Mouse (Mus musculus): ENCODE results near the gene Baz1b. TPM values are rescaled to one million over a fixed set of nuclear protein-coding genes. Genes with fewer than 3 reads are reported as not detected.

Baz1b gene
- polyA plus RNA-seq (2012; rRNA removed), result 6.9 and 14.7 TPM in 2 replicates

GRCm38 (mm10) chr5:135186621-135187348, at the start of gene Baz1b:
Gene Baz1b, plus strand, starts transcription at chr5:135187264.
- WGBS, result under 1% methylated on average over 57 of the region's 57 CpGs
- Histone ChIP-seq H3K4me1 (ENCODE audit: control insufficient read depth, insufficient read depth, insufficient read length, low read length) (peaks cover 8% of the 10 kb centered on the region), H3K27me3 (ENCODE audit: control insufficient read depth, insufficient read depth, low read length) (no peaks in the 10 kb centered on the region), H3K4me3 (ENCODE audit: low read depth, low read length) (peak within 1 kb of the TSS; percentile 96), H3K36me3 (ENCODE audit: control insufficient read depth, insufficient read depth, low read length) (peaks cover 9% of the 10 kb centered on the region), H3K27ac (ENCODE audit: insufficient read depth, low read depth, low read length) (peak within 1 kb of the TSS; percentile 95)
- no peak for TF ChIP-seq CTCF (IDR thresholded peaks at IDR 0.05; ENCODE audit: extremely low read depth, insufficient read length, insufficient replicate concordance, low read depth, low read length)
- peak; percentile 66 for TF ChIP-seq POLR2A (IDR thresholded peaks at IDR 0.05; ENCODE audit: low read depth, low read length)

- H3K4me3 ChIP-seq (ENCODE audit: low read depth, low read length), result no peak overlapping the region
- 58% methylated on average over 2 of the region's 2 CpGs for WGBS
- no peaks in the 10 kb centered on the region for H3K4me1 ChIP-seq (ENCODE audit: control insufficient read depth, insufficient read depth, insufficient read length, low read length)
- no peak for TF ChIP-seq POLR2A (IDR thresholded peaks at IDR 0.05; ENCODE audit: low read depth, low read length)
- no peak for TF ChIP-seq CTCF (IDR thresholded peaks at IDR 0.05; ENCODE audit: extremely low read depth, insufficient read length, insufficient replicate concordance, low read depth, low read length)
- no peak overlapping the region for H3K27ac ChIP-seq (ENCODE audit: insufficient read depth, low read depth, low read length)
- H3K27me3 ChIP-seq (ENCODE audit: control insufficient read depth, insufficient read depth, low read length), result no peaks in the 10 kb centered on the region
- peaks cover 19% of the 10 kb centered on the region for H3K36me3 ChIP-seq (ENCODE audit: control insufficient read depth, insufficient read depth, low read length)
These were observed 47.2 kb upstream of the Baz1b start for GRCm38 (mm10) chr5:135139881-135140280.

- Histone ChIP-seq H3K4me3 (ENCODE audit: low read depth, low read length) (no peak overlapping the region), H3K36me3 (ENCODE audit: control insufficient read depth, insufficient read depth, low read length) (no peaks in the 10 kb centered on the region), H3K27me3 (ENCODE audit: control insufficient read depth, insufficient read depth, low read length) (no peaks in the 10 kb centered on the region), H3K27ac (ENCODE audit: insufficient read depth, low read depth, low read length) (no peak overlapping the region), H3K4me1 (ENCODE audit: control insufficient read depth, insufficient read depth, insufficient read length, low read length) (no peaks in the 10 kb centered on the region)
- 66% methylated on average over 4 of the region's 4 CpGs for WGBS
- no peak for TF ChIP-seq POLR2A (IDR thresholded peaks at IDR 0.05; ENCODE audit: low read depth, low read length)
These were observed 42.6 kb upstream of the Baz1b start for GRCm38 (mm10) chr5:135144469-135144868.

GRCm38 (mm10) chr5:135145532-135145931, 41.5 kb upstream of the Baz1b start:
- no peak overlapping the region for H3K27ac ChIP-seq (ENCODE audit: insufficient read depth, low read depth, low read length)
- 77% methylated on average over 3 of the region's 3 CpGs for WGBS
- TF ChIP-seq POLR2A (IDR thresholded peaks at IDR 0.05; ENCODE audit: low read depth, low read length) (no peak), CTCF (IDR thresholded peaks at IDR 0.05; ENCODE audit: extremely low read depth, insufficient read length, insufficient replicate concordance, low read depth, low read length) (no peak)
- no peak overlapping the region for H3K4me3 ChIP-seq (ENCODE audit: low read depth, low read length)
- no peaks in the 10 kb centered on the region for H3K27me3 ChIP-seq (ENCODE audit: control insufficient read depth, insufficient read depth, low read length)
- H3K36me3 ChIP-seq (ENCODE audit: control insufficient read depth, insufficient read depth, low read length), result no peaks in the 10 kb centered on the region
- H3K4me1 ChIP-seq (ENCODE audit: control insufficient read depth, insufficient read depth, insufficient read length, low read length), result peaks cover 2% of the 10 kb centered on the region; the same call in 1 of the 2 replicates

- no peaks in the 10 kb centered on the region for H3K27me3 ChIP-seq (ENCODE audit: control insufficient read depth, insufficient read depth, low read length)
- no peak overlapping the region for H3K4me3 ChIP-seq (ENCODE audit: low read depth, low read length)
- no peak for TF ChIP-seq CTCF (IDR thresholded peaks at IDR 0.05; ENCODE audit: extremely low read depth, insufficient read length, insufficient replicate concordance, low read depth, low read length)
- no peak for TF ChIP-seq POLR2A (IDR thresholded peaks at IDR 0.05; ENCODE audit: low read depth, low read length)
- H3K27ac ChIP-seq (ENCODE audit: insufficient read depth, low read depth, low read length), result no peak overlapping the region
- no peaks in the 10 kb centered on the region for H3K36me3 ChIP-seq (ENCODE audit: control insufficient read depth, insufficient read depth, low read length)
- peaks cover 2% of the 10 kb centered on the region; the same call in 1 of the 2 replicates for H3K4me1 ChIP-seq (ENCODE audit: control insufficient read depth, insufficient read depth, insufficient read length, low read length)
These were observed 41.1 kb upstream of the Baz1b start for GRCm38 (mm10) chr5:135145955-135146354.

GRCm38 (mm10) chr5:135148715-135149052, 38.4 kb upstream of the Baz1b start:
- under 1% methylated on average over 13 of the region's 13 CpGs for WGBS
- peak overlapping the region; percentile 36; the same call in 1 of the 2 replicates for H3K27ac ChIP-seq (ENCODE audit: insufficient read depth, low read depth, low read length)
- TF ChIP-seq POLR2A (IDR thresholded peaks at IDR 0.05; ENCODE audit: low read depth, low read length) (no peak), CTCF (IDR thresholded peaks at IDR 0.05; ENCODE audit: extremely low read depth, insufficient read length, insufficient replicate concordance, low read depth, low read length) (no peak; the same call in 1 of the 2 replicates)

GRCm38 (mm10) chr5:135149053-135149819, 37.8 kb upstream of the Baz1b start, which contains the start of gene Tbl2:
Gene Tbl2, plus strand, starts transcription at chr5:135149657.
- H3K4me1 ChIP-seq (ENCODE audit: control insufficient read depth, insufficient read depth, insufficient read length, low read length), result peaks cover 2% of the 10 kb centered on the region; the same call in 1 of the 2 replicates

More at GRCm38 (mm10) chr5:135148715-135149052, 38.4 kb upstream of the Baz1b start:
- Histone ChIP-seq H3K36me3 (ENCODE audit: control insufficient read depth, insufficient read depth, low read length) (peaks cover 5% of the 10 kb centered on the region), H3K27me3 (ENCODE audit: control insufficient read depth, insufficient read depth, low read length) (no peaks in the 10 kb centered on the region), H3K4me1 (ENCODE audit: control insufficient read depth, insufficient read depth, insufficient read length, low read length) (peaks cover 2% of the 10 kb centered on the region; the same call in 1 of the 2 replicates), H3K4me3 (ENCODE audit: low read depth, low read length) (peak overlapping the region; percentile 74)

More at GRCm38 (mm10) chr5:135149053-135149819, 37.8 kb upstream of the Baz1b start, which contains the start of gene Tbl2:
- H3K27ac ChIP-seq (ENCODE audit: insufficient read depth, low read depth, low read length), result peak within 1 kb of the TSS; percentile 95
- peaks cover 8% of the 10 kb centered on the region for H3K36me3 ChIP-seq (ENCODE audit: control insufficient read depth, insufficient read depth, low read length)
- H3K27me3 ChIP-seq (ENCODE audit: control insufficient read depth, insufficient read depth, low read length), result no peaks in the 10 kb centered on the region
- peak within 1 kb of the TSS; percentile 92 for H3K4me3 ChIP-seq (ENCODE audit: low read depth, low read length)
- TF ChIP-seq CTCF (IDR thresholded peaks at IDR 0.05; ENCODE audit: extremely low read depth, insufficient read length, insufficient replicate concordance, low read depth, low read length), result no peak
- TF ChIP-seq POLR2A (IDR thresholded peaks at IDR 0.05; ENCODE audit: low read depth, low read length), result peak; percentile 58
- WGBS, result under 1% methylated on average over 63 of the region's 63 CpGs

Data from small intestine, adult 2 months (tissue).